In genomic region chr2:59485657-59486056, GRCm38 (mm10) we compare ENCODE assay signal across 16 mouse cellular contexts. TPM values are rescaled to one million over a fixed set of nuclear protein-coding genes. Genes with fewer than 3 reads are reported as not detected.
DNase-seq lines count a peak whose midpoint lies in the region; ATAC-seq and TF ChIP-seq lines count a peak whose summit lies in the region.
"Had no signal": no experiment of that assay in that cellular context is flagged by ENCODE, and none has a peak within 500 bp of the region (broad histone marks: within the 10 kb centered on the region; RNA-seq: fewer than 3 reads in every experiment).

No protein-coding gene starts in this region.

- whole genome bisulfite sequencing in lung, embryonic 16.5 days, result 43% methylated on average over 4 of the region's 4 CpGs
- WGBS in lung, adult 2 months, result 54% methylated on average over 4 of the region's 4 CpGs
- 32% methylated on average over 4 of the region's 4 CpGs for WGBS in forebrain, postnatal 0 days
- 31% methylated on average over 4 of the region's 4 CpGs for WGBS in midbrain, embryonic 14.5 days
- WGBS in stomach, postnatal 0 days, result 43% methylated on average over 4 of the region's 4 CpGs
- WGBS in limb, embryonic 10.5 days, result 62% methylated on average over 4 of the region's 4 CpGs

- no peaks in the 10 kb centered on the region for H3K9me3 ChIP-seq in lung, embryonic 16.5 days (ENCODE audit: control insufficient read depth, low read length)
- no peaks in the 10 kb centered on the region for H3K9me3 ChIP-seq in forebrain, postnatal 0 days (ENCODE audit: low read length)
- H3K9me3 ChIP-seq in midbrain, embryonic 14.5 days (ENCODE audit: control insufficient read depth, low read length), result no peaks in the 10 kb centered on the region
- H3K9me3 ChIP-seq in stomach, postnatal 0 days (ENCODE audit: control insufficient read depth, low read length), result no peaks in the 10 kb centered on the region
- H3K9me3 ChIP-seq in limb, embryonic 10.5 days (replicated peaks), result no peaks in the 10 kb centered on the region
- H3K9me3 ChIP-seq: liver, embryonic 13.5 days had no signal

- no peaks in the 10 kb centered on the region for H3K36me3 ChIP-seq in lung, embryonic 16.5 days (ENCODE audit: control insufficient read depth, insufficient read depth, low read length)
- no peaks in the 10 kb centered on the region for H3K36me3 ChIP-seq in forebrain, postnatal 0 days (ENCODE audit: insufficient read depth)
- no peaks in the 10 kb centered on the region for H3K36me3 ChIP-seq in midbrain, embryonic 14.5 days (ENCODE audit: control insufficient read depth, insufficient read depth, low read length)
- H3K36me3 ChIP-seq in stomach, postnatal 0 days (ENCODE audit: control insufficient read depth, insufficient read depth, low read length), result no peaks in the 10 kb centered on the region
- H3K36me3 ChIP-seq in limb, embryonic 10.5 days, result no peaks in the 10 kb centered on the region
- H3K36me3 ChIP-seq: liver, embryonic 13.5 days had no signal

- H3K9ac ChIP-seq in lung, embryonic 16.5 days (ENCODE audit: low read length), result no peak overlapping the region
- H3K9ac ChIP-seq in forebrain, postnatal 0 days, result no peak overlapping the region
- no peak overlapping the region for H3K9ac ChIP-seq in midbrain, embryonic 14.5 days (replicated peaks; ENCODE audit: low read length)
- no peak overlapping the region for H3K9ac ChIP-seq in stomach, postnatal 0 days (ENCODE audit: low read length)
- H3K9ac ChIP-seq: liver, embryonic 13.5 days had no signal

- peak overlapping the region; percentile 33 for H3K27ac ChIP-seq in lung, embryonic 16.5 days (ENCODE audit: low read length)
- no peak overlapping the region for H3K27ac ChIP-seq in forebrain, postnatal 0 days (ENCODE audit: low read depth, low read length)
- peak overlapping the region; percentile 8; the same call in 1 of the 2 replicates for H3K27ac ChIP-seq in midbrain, embryonic 14.5 days (replicated peaks; ENCODE audit: low read depth, low read length)
- peak overlapping the region; percentile 82 for H3K27ac ChIP-seq in stomach, postnatal 0 days (replicated peaks)
- no peak overlapping the region for H3K27ac ChIP-seq in limb, embryonic 10.5 days
- H3K27ac ChIP-seq: liver, embryonic 13.5 days had no signal

- TF ChIP-seq EP300 in stomach, postnatal 0 days (optimal IDR thresholded peaks at IDR 0.05), result no peak

- peaks cover 8% of the 10 kb centered on the region; the same call in 1 of the 2 replicates for H3K4me1 ChIP-seq in lung, embryonic 16.5 days (replicated peaks; ENCODE audit: control insufficient read depth, insufficient read depth, low read length)
- H3K4me1 ChIP-seq in lung, adult 2 months (ENCODE audit: control insufficient read depth, insufficient read depth, low read length), result no peaks in the 10 kb centered on the region
- H3K4me1 ChIP-seq in forebrain, postnatal 0 days (ENCODE audit: insufficient read depth), result no peaks in the 10 kb centered on the region
- H3K4me1 ChIP-seq in midbrain, embryonic 14.5 days (ENCODE audit: control insufficient read depth, insufficient read depth, low read length), result peaks cover 17% of the 10 kb centered on the region
- H3K4me1 ChIP-seq in stomach, postnatal 0 days (replicated peaks; ENCODE audit: control insufficient read depth, insufficient read depth), result no peaks in the 10 kb centered on the region
- peaks cover 17% of the 10 kb centered on the region; the same call in 1 of the 2 replicates for H3K4me1 ChIP-seq in limb, embryonic 10.5 days
- H3K4me1 ChIP-seq: liver, embryonic 13.5 days had no signal

- no peaks in the 10 kb centered on the region for H3K27me3 ChIP-seq in lung, embryonic 16.5 days (ENCODE audit: control insufficient read depth, insufficient read depth, low read depth, low read length)
- H3K27me3 ChIP-seq in forebrain, postnatal 0 days (ENCODE audit: insufficient read depth, low read length), result no peaks in the 10 kb centered on the region
- no peaks in the 10 kb centered on the region for H3K27me3 ChIP-seq in midbrain, embryonic 14.5 days (ENCODE audit: control insufficient read depth, insufficient read depth, low read length)
- H3K27me3 ChIP-seq in stomach, postnatal 0 days (ENCODE audit: control insufficient read depth, insufficient read depth, low read length), result no peaks in the 10 kb centered on the region
- H3K27me3 ChIP-seq in limb, embryonic 10.5 days (ENCODE audit: low read depth, poor library complexity, severe bottlenecking), result no peaks in the 10 kb centered on the region
- H3K27me3 ChIP-seq: CH12.LX; liver, embryonic 13.5 days had no signal

- no peak for TF ChIP-seq POLR2A in lung, adult 2 months (IDR thresholded peaks at IDR 0.05; ENCODE audit: borderline replicate concordance, extremely low read depth, low read depth, low read length)

- no peak overlapping the region for H3K4me3 ChIP-seq in lung, embryonic 16.5 days (ENCODE audit: low read length)
- no peak overlapping the region for H3K4me3 ChIP-seq in lung, adult 2 months (replicated peaks; ENCODE audit: extremely low read depth, low read depth, low read length)
- H3K4me3 ChIP-seq in forebrain, postnatal 0 days (ENCODE audit: low read depth, low read length), result no peak overlapping the region
- no peak overlapping the region for H3K4me3 ChIP-seq in midbrain, embryonic 14.5 days (replicated peaks; ENCODE audit: low read depth, low read length)
- H3K4me3 ChIP-seq in stomach, postnatal 0 days (ENCODE audit: low read depth, low read length), result no peak overlapping the region
- no peak overlapping the region for H3K4me3 ChIP-seq in limb, embryonic 10.5 days
- H3K4me3 ChIP-seq: liver, embryonic 13.5 days had no signal

- DNase-seq in lung, adult 2 months, result no peak
- peak; percentile 16 for DNase-seq in forebrain, postnatal 0 days
- DNase-seq in midbrain, embryonic 14.5 days, result peak; percentile 69
- no peak for DNase-seq in stomach, postnatal 0 days (ENCODE audit: low spot score)
- DNase-seq in limb, embryonic 10.5 days (ENCODE audit: low spot score), result no peak
- DNase-seq in spleen, postnatal 10 days (ENCODE audit: low spot score in 2 of 2), result no peak
- DNase-seq: adrenal gland, adult 8-10 months; heart, postnatal 36 days; kidney, adult 9 months; layer of hippocampus, adult 9-11 months; liver, embryonic 13.5 days; thymus, postnatal 4 days had no signal

- ATAC-seq in lung, embryonic 16.5 days (ENCODE audit: low read depth), result no peak
- ATAC-seq in forebrain, postnatal 0 days, result peak; percentile 70
- peak; percentile 85 for ATAC-seq in midbrain, embryonic 14.5 days (ENCODE audit: low FRiP score, low TSS enrichment)
- ATAC-seq in stomach, postnatal 0 days (ENCODE audit: low FRiP score, low TSS enrichment), result no peak

- no peak overlapping the region for H3K4me2 ChIP-seq in lung, embryonic 16.5 days (ENCODE audit: low read depth, low read length)
- no peak overlapping the region for H3K4me2 ChIP-seq in forebrain, postnatal 0 days (ENCODE audit: low read depth)
- no peak overlapping the region for H3K4me2 ChIP-seq in midbrain, embryonic 14.5 days (ENCODE audit: low read length)
- peak overlapping the region; percentile 29 for H3K4me2 ChIP-seq in stomach, postnatal 0 days (replicated peaks; ENCODE audit: low read depth)
- H3K4me2 ChIP-seq: liver, embryonic 13.5 days had no signal

- TF ChIP-seq CTCF in lung, adult 2 months (IDR thresholded peaks at IDR 0.05; ENCODE audit: insufficient read depth, low read length), result no peak
- TF ChIP-seq CTCF in forebrain, postnatal 0 days (IDR thresholded peaks at IDR 0.05; ENCODE audit: low read depth), result no peak
- no peak for TF ChIP-seq CTCF in stomach, postnatal 0 days (IDR thresholded peaks at IDR 0.05; ENCODE audit: low read depth)

RNA-seq across cellular contexts. Expression of gene Dapl1, which starts 1.2 kb away (rescaled TPM):
- polyA plus RNA-seq in lung, embryonic 16.5 days (2015; fragmentation: Nextera tagmentation; extraction: Ambion mirVana), result 5.3 and 5.4 TPM in 2 replicates
- polyA plus RNA-seq in lung, adult 2 months (2012; rRNA removed), result 0.25 and 2.7 TPM in 2 replicates
- total RNA-seq in forebrain, postnatal 0 days (2014; rRNA removed), result 1.00 TPM in 1 of 2 replicates, not detected in the other
- 2.2 and 2.3 TPM in 2 replicates for polyA plus RNA-seq in forebrain, postnatal 0 days (2015; fragmentation: Nextera tagmentation; extraction: Ambion mirVana)
- 0.42 and 0.96 TPM in 2 replicates for polyA plus RNA-seq in midbrain, embryonic 14.5 days (2014; fragmentation: Nextera tagmentation; extraction: Ambion mirVana)
- polyA plus RNA-seq in stomach, postnatal 0 days (2015; fragmentation: Nextera tagmentation; extraction: Ambion mirVana), result 472 and 547 TPM in 2 replicates
- polyA plus RNA-seq in limb, embryonic 10.5 days (2016; fragmentation: Nextera tagmentation; extraction: Ambion mirVana), result 0.36 and 0.94 TPM in 2 replicates
- total RNA-seq: adrenal gland, adult 8-10 months; CH12.LX; gastrocnemius, adult 18-20 months; heart, adult 8-10 months; heart, postnatal 36 days had no signal

Comparison
In these comparisons a context has a peak if more than half of its experiments do, and no peak if none do; other contexts are left out.
1. ATAC-seq: peak in forebrain, postnatal 0 days (single experiment) and midbrain, embryonic 14.5 days (single experiment); none in lung, embryonic 16.5 days (single experiment) and stomach, postnatal 0 days (single experiment).
2. H3K27ac ChIP-seq: peak in lung, embryonic 16.5 days (single experiment), midbrain, embryonic 14.5 days (single experiment) and stomach, postnatal 0 days (single experiment); none in forebrain, postnatal 0 days (single experiment) and limb, embryonic 10.5 days (single experiment).
3. DNase-seq: peak in forebrain, postnatal 0 days (single experiment) and midbrain, embryonic 14.5 days (single experiment); none in lung, adult 2 months (single experiment), stomach, postnatal 0 days (single experiment), limb, embryonic 10.5 days (single experiment) and spleen, postnatal 10 days (0 of 2).
4. RNA of gene Dapl1, which starts 1.2 kb away (polyA plus RNA-seq): 472 to 547 TPM in stomach, postnatal 0 days; 5.3 to 5.4 TPM in lung, embryonic 16.5 days, 0.25 to 2.7 TPM in lung, adult 2 months, 2.2 to 2.3 TPM in forebrain, postnatal 0 days, 0.42 to 0.96 TPM in midbrain, embryonic 14.5 days and 0.36 to 0.94 TPM in limb, embryonic 10.5 days; every median in the first group is over 10 times any median in the second.